Mouse (Mus musculus) E14TG2a.4 (cell line): Measurements from ENCODE around the gene Ndufb5.

ENCODE experiments used
- CTCF ChIP-seq: conservative IDR thresholded peaks from 2 replicates; pipeline ENCODE4 v1.5.1; 2014; ENCODE audit warnings: low read length
- POU5F1 ChIP-seq: IDR thresholded peaks from 2 replicates; pipeline ENCODE4 v1.6.1; 2014; ENCODE audit warnings: low read length, borderline replicate concordance

DNA sequence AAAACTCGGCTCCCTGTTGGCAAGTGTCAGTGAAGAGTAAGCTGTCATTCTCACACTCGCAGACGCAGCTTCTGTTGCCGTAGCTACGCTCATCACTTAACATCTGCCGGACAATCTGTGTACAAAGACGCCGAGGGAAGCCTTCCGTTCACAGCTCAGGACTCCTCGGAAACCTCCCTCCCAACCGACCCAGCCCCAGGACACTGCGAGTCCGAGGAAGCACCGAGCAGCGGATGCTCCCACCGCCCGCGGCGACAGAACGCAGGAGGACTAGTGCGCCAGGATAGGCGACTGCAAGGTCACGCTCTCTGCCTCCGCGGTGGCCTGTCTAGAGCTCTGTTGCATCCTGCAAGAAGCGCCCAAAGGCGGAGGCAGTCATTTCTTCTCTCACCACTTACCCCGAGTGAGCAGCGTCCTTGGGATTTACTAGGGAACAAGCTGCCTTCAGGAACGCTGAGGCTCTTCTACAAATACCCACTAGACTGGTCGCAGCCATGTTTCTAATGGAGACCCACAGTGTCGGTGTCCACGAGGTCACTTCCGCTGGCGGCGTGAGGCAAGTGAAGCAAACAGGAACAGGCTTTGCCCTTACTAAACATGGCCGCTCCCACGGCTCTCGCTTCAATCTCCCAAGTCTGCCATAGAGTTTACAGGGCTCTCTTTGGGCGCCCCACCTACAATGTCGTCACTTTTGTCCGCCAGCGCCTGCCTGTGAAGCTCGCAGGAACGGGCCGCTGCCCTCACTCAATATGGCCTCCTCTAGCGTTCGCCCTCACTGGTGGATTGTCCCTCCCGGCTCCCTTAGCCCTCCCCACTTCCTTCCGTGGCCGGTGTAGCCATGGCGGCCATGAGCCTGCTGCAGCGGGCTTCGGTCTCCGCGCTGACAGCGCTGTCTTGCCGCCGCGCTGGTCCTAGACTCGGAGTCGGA is at the start of gene Ndufb5:
- TF ChIP-seq CTCF = no peak
- no peak for TF ChIP-seq POU5F1
